Mouse (Mus musculus): ENCODE results near the gene Gmnn. TPM values are rescaled to one million over a fixed set of nuclear protein-coding genes. Genes with fewer than 3 reads are reported as not detected.
A peak's percentile ranks its signal among the peaks of the same experiment; 100 is the strongest.

The Gmnn gene
- 121 and 161 TPM in 2 replicates for total RNA-seq (2017)

- ATAC-seq (replicated peaks in 1 of 2; ENCODE audit: insufficient read depth in 1 of 2, low FRiP score in 2 of 2, low TSS enrichment in 1 of 2, low read depth in 1 of 2, poor library complexity in 2 of 2, severe bottlenecking in 2 of 2), result peak; percentile 90 to 95
These were observed at the start of gene Gmnn for GRCm38 (mm10) chr13:24761403-24762227. TSS of gene Gmnn (minus strand) at chr13:24761923.

GRCm38 (mm10) chr13:24806079-24806478, 44.4 kb upstream of the Gmnn start:
- no peak for ATAC-seq (replicated peaks in 1 of 2; ENCODE audit: insufficient read depth in 1 of 2, low FRiP score in 2 of 2, low TSS enrichment in 1 of 2, low read depth in 1 of 2, poor library complexity in 2 of 2, severe bottlenecking in 2 of 2)

- ATAC-seq (replicated peaks in 1 of 2; ENCODE audit: insufficient read depth in 1 of 2, low FRiP score in 2 of 2, low TSS enrichment in 1 of 2, low read depth in 1 of 2, poor library complexity in 2 of 2, severe bottlenecking in 2 of 2), result no peak
These were observed 41.5 kb upstream of the Gmnn start for GRCm38 (mm10) chr13:24803196-24803595.

- ATAC-seq (replicated peaks in 1 of 2; ENCODE audit: insufficient read depth in 1 of 2, low FRiP score in 2 of 2, low TSS enrichment in 1 of 2, low read depth in 1 of 2, poor library complexity in 2 of 2, severe bottlenecking in 2 of 2), result peak; percentile 55 to 56
These were observed 40.5 kb upstream of the Gmnn start for GRCm38 (mm10) chr13:24802131-24802691.

- peak in 1 of 2 experiments; percentile 43; a peak in 3 of 4 replicates for ATAC-seq (replicated peaks in 1 of 2; ENCODE audit: insufficient read depth in 1 of 2, low FRiP score in 2 of 2, low TSS enrichment in 1 of 2, low read depth in 1 of 2, poor library complexity in 2 of 2, severe bottlenecking in 2 of 2)
These were observed 39.7 kb upstream of the Gmnn start, which contains the start of gene BC005537 for GRCm38 (mm10) chr13:24801308-24801921. TSS of gene BC005537 (plus strand) at chr13:24801657.

- peak; percentile 87 to 89 for ATAC-seq (replicated peaks in 1 of 2; ENCODE audit: insufficient read depth in 1 of 2, low FRiP score in 2 of 2, low TSS enrichment in 1 of 2, low read depth in 1 of 2, poor library complexity in 2 of 2, severe bottlenecking in 2 of 2)
These were observed 39.1 kb upstream of the Gmnn start for GRCm38 (mm10) chr13:24800674-24801307.

- ATAC-seq (replicated peaks in 1 of 2; ENCODE audit: insufficient read depth in 1 of 2, low FRiP score in 2 of 2, low TSS enrichment in 1 of 2, low read depth in 1 of 2, poor library complexity in 2 of 2, severe bottlenecking in 2 of 2), result peak in 1 of 2 experiments; percentile 3; a peak in 1 of 4 replicates
These were observed 38.4 kb upstream of the Gmnn start for GRCm38 (mm10) chr13:24799925-24800673.

GRCm38 (mm10) chr13:24799378-24799777, 37.7 kb upstream of the Gmnn start:
- ATAC-seq (replicated peaks in 1 of 2; ENCODE audit: insufficient read depth in 1 of 2, low FRiP score in 2 of 2, low TSS enrichment in 1 of 2, low read depth in 1 of 2, poor library complexity in 2 of 2, severe bottlenecking in 2 of 2), result no peak

GRCm38 (mm10) chr13:24798686-24799085, 37.0 kb upstream of the Gmnn start:
- no peak for ATAC-seq (replicated peaks in 1 of 2; ENCODE audit: insufficient read depth in 1 of 2, low FRiP score in 2 of 2, low TSS enrichment in 1 of 2, low read depth in 1 of 2, poor library complexity in 2 of 2, severe bottlenecking in 2 of 2)

GRCm38 (mm10) chr13:24792411-24793045, 30.8 kb upstream of the Gmnn start:
- ATAC-seq (replicated peaks in 1 of 2; ENCODE audit: insufficient read depth in 1 of 2, low FRiP score in 2 of 2, low TSS enrichment in 1 of 2, low read depth in 1 of 2, poor library complexity in 2 of 2, severe bottlenecking in 2 of 2), result no peak

- ATAC-seq (replicated peaks in 1 of 2; ENCODE audit: insufficient read depth in 1 of 2, low FRiP score in 2 of 2, low TSS enrichment in 1 of 2, low read depth in 1 of 2, poor library complexity in 2 of 2, severe bottlenecking in 2 of 2), result peak; percentile 99
These were observed 29.6 kb upstream of the Gmnn start for GRCm38 (mm10) chr13:24791349-24791748.

- no peak for ATAC-seq (replicated peaks in 1 of 2; ENCODE audit: insufficient read depth in 1 of 2, low FRiP score in 2 of 2, low TSS enrichment in 1 of 2, low read depth in 1 of 2, poor library complexity in 2 of 2, severe bottlenecking in 2 of 2)
These were observed 25.8 kb upstream of the Gmnn start for GRCm38 (mm10) chr13:24787477-24787876.

GRCm38 (mm10) chr13:24786014-24786490, 24.3 kb upstream of the Gmnn start:
- peak in 1 of 2 experiments; percentile 56; a peak in 2 of 4 replicates for ATAC-seq (replicated peaks in 1 of 2; ENCODE audit: insufficient read depth in 1 of 2, low FRiP score in 2 of 2, low TSS enrichment in 1 of 2, low read depth in 1 of 2, poor library complexity in 2 of 2, severe bottlenecking in 2 of 2)

- peak in 1 of 2 experiments; percentile 32; a peak in 2 of 4 replicates for ATAC-seq (replicated peaks in 1 of 2; ENCODE audit: insufficient read depth in 1 of 2, low FRiP score in 2 of 2, low TSS enrichment in 1 of 2, low read depth in 1 of 2, poor library complexity in 2 of 2, severe bottlenecking in 2 of 2)
These were observed 20.2 kb upstream of the Gmnn start for GRCm38 (mm10) chr13:24781916-24782315.

- ATAC-seq (replicated peaks in 1 of 2; ENCODE audit: insufficient read depth in 1 of 2, low FRiP score in 2 of 2, low TSS enrichment in 1 of 2, low read depth in 1 of 2, poor library complexity in 2 of 2, severe bottlenecking in 2 of 2), result no peak
These were observed 17.1 kb upstream of the Gmnn start for GRCm38 (mm10) chr13:24778706-24779380.

GRCm38 (mm10) chr13:24778026-24778425, 16.3 kb upstream of the Gmnn start:
- ATAC-seq (replicated peaks in 1 of 2; ENCODE audit: insufficient read depth in 1 of 2, low FRiP score in 2 of 2, low TSS enrichment in 1 of 2, low read depth in 1 of 2, poor library complexity in 2 of 2, severe bottlenecking in 2 of 2), result no peak

Measured in hematopoietic stem cell, adult 5-6 weeks (primary cell).